Mouse (Mus musculus) neural tube, embryonic 12.5 days (tissue): ENCODE results near the gene Spsb3. TPM values are rescaled to one million over a fixed set of nuclear protein-coding genes. Genes with fewer than 3 reads are reported as not detected.

Source experiments
- ATAC-seq: fragments of 200-750 bp; cut with Nextera tagmentation; 2 replicates; pipeline ENCODE4 v1.8.0; 2017; ENCODE audit warnings: low read depth, mild to moderate bottlenecking, moderate TSS enrichment, moderate library complexity; ENCODE audit not compliant: low FRiP score
- H3K27ac ChIP-seq: fragments of 300-500 bp; sonication (generic); 2 replicates; pipeline ENCODE4 v1.5.1; 2016
- H3K27me3 ChIP-seq: fragments of 300-500 bp; sonication (generic); replicated peaks from 2 replicates; pipeline ENCODE4 v1.6.1; 2016; ENCODE audit warnings: mild to moderate bottlenecking
- H3K36me3 ChIP-seq: fragments of 300-500 bp; sonication (generic); 2 replicates; pipeline ENCODE4 v1.6.1; 2016; ENCODE audit warnings: mild to moderate bottlenecking
- H3K4me1 ChIP-seq: fragments of 300-500 bp; sonication (generic); 2 replicates; pipeline ENCODE4 v1.6.1; 2016
- H3K4me2 ChIP-seq: fragments of 300-500 bp; sonication (generic); replicated peaks from 2 replicates; pipeline ENCODE4 v1.6.1; 2016; ENCODE audit warnings: mild to moderate bottlenecking
- H3K4me3 ChIP-seq: fragments of 300-500 bp; sonication (generic); 2 replicates; pipeline ENCODE4 v1.5.1; 2016
- H3K9ac ChIP-seq: fragments of 300-500 bp; sonication (generic); 2 replicates; pipeline ENCODE4 v1.6.1; 2016; ENCODE audit warnings: mild to moderate bottlenecking
- H3K9me3 ChIP-seq: fragments of 300-500 bp; sonication (generic); 2 replicates; pipeline ENCODE4 v1.6.1; 2016; ENCODE audit warnings: mild to moderate bottlenecking
- WGBS: fragments of 180-500 bp; shearing (Covaris S2); methylation state at CpG from one replicate; pipeline ENCODE4 v1.1.7; 2016; 5-methylcytosine and 5-hydroxymethylcytosine counted together
- polyA plus RNA-seq: library from polyadenylated mRNA; unstranded; fragments of >200 nt; fragmentation: Nextera tagmentation; extraction: Ambion mirVana; gene quantifications from 2 replicates; pipeline ENCODE4 v1.2.1, GENCODE M21; 2016

The Spsb3 gene
- polyA plus RNA-seq, 1 experiment from 2014 or later, result 57.7 TPM

DNA sequence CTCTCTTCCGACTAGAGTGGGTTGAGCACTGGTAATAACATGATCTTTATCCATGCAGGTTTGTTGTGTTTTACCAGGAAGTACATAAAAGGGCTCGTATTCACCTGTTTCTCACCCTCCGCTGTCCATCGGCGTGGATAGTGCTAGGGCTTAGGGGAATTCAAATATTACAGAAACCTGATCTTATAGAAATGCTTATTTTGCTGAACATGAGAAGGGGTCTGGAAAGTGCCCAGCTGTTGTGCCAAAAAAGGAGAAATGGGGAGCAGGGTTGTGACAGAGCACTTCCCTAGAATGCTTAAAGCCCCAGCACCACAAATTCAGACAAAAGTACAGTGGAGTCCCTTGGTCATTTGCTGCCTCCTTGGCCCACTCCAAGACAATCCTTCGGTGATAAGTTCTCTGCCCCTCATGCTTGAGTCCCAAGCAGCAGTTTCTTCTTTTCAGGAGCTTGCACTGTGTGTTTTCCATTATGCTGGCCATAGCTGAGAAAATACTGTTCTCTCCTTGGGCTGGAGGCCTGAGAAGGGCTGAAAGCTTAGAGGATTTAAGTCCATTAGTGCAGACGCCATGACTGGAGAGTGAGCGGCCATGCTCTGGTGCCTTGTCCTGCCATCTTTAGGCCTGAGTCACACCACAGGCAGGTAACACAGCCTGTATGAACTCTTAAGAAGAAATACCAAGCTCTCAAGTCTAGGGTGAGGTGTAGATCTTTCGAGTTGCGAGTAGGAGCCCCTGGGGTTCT is 34.9 kb upstream of the Spsb3 start:
- H3K27me3 ChIP-seq, result peaks cover 4% of the 10 kb centered on the region; the same call in 1 of the 2 replicates
- H3K9me3 ChIP-seq, result no peaks in the 10 kb centered on the region
- WGBS, result 85% methylated on average over 10 of the region's 10 CpGs
- no peak for ATAC-seq
- peak overlapping the region; percentile 78; the same call in 1 of the 2 replicates for H3K4me3 ChIP-seq
- H3K9ac ChIP-seq, result no peak overlapping the region
- peak overlapping the region; percentile 92 for H3K4me2 ChIP-seq
- H3K36me3 ChIP-seq, result peaks cover 9% of the 10 kb centered on the region
- H3K27ac ChIP-seq, result no peak overlapping the region
- peaks cover 17% of the 10 kb centered on the region; the same call in 1 of the 2 replicates for H3K4me1 ChIP-seq

DNA sequence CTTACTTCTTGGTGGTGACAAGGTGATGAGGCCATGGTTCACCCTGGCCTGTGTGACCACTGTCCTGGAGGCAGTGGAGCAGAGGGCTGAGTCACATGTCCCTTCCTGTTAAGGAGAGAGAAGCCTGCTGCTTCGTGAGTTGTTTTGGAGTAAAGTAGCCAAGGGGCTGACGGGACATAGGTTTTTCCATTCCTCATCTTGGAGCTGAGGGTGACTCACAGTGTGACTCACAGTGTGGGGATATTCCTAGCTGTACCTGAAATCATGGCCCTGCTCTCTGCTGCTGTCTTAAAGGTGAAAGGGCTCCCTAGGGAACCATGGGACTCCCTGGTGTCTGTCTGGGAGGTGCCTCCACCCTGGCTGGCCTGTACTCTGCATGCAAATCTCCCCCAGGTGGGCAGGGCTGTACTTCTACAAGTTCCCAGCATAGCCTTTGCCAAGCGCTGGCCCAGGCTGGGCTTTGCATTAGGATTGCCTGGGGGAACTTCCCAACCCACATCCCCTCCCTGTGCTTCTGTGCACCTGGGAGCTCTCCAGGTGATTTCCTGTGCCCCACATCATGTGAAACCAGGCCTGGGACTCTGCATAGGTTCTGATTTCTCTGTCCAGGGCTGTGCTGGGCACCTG is 30.5 kb upstream of the Spsb3 start:
- Histone ChIP-seq H3K36me3 (peaks cover 33% of the 10 kb centered on the region), H3K4me3 (no peak overlapping the region), H3K9ac (no peak overlapping the region), H3K4me1 (peaks cover 7% of the 10 kb centered on the region; the same call in 1 of the 2 replicates), H3K27ac (no peak overlapping the region), H3K9me3 (no peaks in the 10 kb centered on the region), H3K27me3 (peaks cover 4% of the 10 kb centered on the region; the same call in 1 of the 2 replicates), H3K4me2 (no peak overlapping the region)
- no peak for ATAC-seq
- WGBS, result 92% methylated on average over 3 of the region's 3 CpGs

DNA sequence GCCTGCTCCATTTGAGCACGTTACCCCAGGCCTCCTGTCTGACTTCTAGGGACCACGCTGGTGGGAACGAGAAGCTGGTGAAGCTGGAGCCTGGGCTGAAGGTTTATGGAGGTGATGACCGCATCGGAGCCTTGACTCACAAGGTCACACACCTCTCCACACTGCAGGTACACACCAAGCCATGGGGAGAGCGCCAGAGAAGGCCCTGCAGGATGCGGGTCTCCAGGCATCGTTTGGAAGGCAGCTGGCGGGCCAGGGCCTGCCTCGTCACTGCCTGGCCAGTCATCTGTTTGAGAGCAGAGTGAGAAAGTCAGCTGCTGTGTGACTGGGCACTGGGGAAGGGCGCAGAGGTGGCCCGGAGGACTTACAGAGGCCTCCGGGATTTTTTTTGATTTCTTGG is 29.9 kb upstream of the Spsb3 start:
- no peak overlapping the region for H3K27ac ChIP-seq
- ATAC-seq, result no peak
- H3K4me3 ChIP-seq, result no peak overlapping the region
- no peak overlapping the region for H3K9ac ChIP-seq
- H3K27me3 ChIP-seq, result peaks cover 3% of the 10 kb centered on the region; the same call in 1 of the 2 replicates
- H3K36me3 ChIP-seq, result peaks cover 39% of the 10 kb centered on the region
- H3K4me2 ChIP-seq, result no peak overlapping the region
- WGBS, result 93% methylated on average over 13 of the region's 13 CpGs
- no peaks in the 10 kb centered on the region for H3K9me3 ChIP-seq
- H3K4me1 ChIP-seq, result peaks cover under 1% of the 10 kb centered on the region; the same call in 1 of the 2 replicates

DNA sequence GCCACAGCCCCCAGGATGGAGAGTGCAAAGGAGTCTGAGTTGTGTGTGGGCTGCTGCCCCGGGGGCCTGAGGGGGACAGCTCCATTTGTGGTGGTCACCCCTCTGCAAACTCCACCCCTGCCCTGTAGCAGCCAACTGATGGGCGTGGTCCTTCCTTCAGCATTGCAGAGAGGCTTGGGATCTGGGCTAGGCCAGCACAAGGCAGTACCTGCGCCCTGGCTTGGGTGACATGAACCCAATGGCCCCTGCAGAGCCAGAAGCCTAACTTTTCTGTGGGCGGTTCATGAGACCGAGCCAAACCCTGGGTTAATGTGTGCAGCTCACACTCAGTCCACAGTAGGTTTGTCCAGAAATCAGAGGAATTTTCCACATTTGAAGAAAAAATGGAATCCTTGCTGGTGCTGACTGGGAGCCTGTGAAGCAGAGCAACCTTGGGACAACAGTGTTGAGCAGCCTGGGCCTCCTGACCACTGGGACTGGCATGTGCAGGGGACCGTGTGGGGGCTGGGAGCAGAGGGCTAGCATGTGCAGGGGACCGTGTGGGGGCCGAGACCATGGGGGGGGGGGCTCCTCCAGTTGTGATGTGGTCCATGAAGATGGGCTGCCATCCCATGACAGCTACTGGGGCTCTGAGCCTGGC is 28.5 kb upstream of the Spsb3 start:
- Histone ChIP-seq H3K4me2 (no peak overlapping the region), H3K4me1 (no peaks in the 10 kb centered on the region), H3K9ac (no peak overlapping the region), H3K9me3 (no peaks in the 10 kb centered on the region), H3K4me3 (no peak overlapping the region), H3K36me3 (peaks cover 44% of the 10 kb centered on the region), H3K27me3 (no peaks in the 10 kb centered on the region), H3K27ac (no peak overlapping the region)
- ATAC-seq, result no peak
- 81% methylated on average over 8 of the region's 8 CpGs for WGBS

DNA sequence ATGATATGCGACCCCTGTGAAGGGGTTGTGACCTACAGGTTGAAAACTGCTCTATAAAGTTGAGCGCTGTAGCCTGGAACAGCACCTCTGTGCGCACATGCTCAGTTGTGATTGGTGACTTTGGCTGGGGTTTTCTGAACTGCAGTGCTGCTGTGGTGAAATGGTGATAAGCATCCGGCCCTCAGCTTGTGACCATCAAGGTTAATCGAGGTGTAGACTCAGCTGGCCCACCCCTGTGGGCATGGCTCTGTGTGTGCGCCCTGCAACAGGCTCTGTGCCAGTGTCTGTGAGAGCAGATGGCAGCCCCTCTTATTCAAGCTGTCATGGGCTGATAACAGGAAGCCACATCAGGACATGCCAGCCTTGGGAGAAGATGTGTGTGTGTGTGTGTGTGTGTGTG is 27.5 kb upstream of the Spsb3 start:
- Histone ChIP-seq H3K27me3 (no peaks in the 10 kb centered on the region), H3K4me3 (no peak overlapping the region), H3K36me3 (peaks cover 43% of the 10 kb centered on the region), H3K9ac (no peak overlapping the region), H3K4me1 (no peaks in the 10 kb centered on the region), H3K27ac (no peak overlapping the region), H3K4me2 (no peak overlapping the region), H3K9me3 (no peaks in the 10 kb centered on the region)
- no peak for ATAC-seq
- WGBS, result 87% methylated on average over 6 of the region's 6 CpGs

DNA sequence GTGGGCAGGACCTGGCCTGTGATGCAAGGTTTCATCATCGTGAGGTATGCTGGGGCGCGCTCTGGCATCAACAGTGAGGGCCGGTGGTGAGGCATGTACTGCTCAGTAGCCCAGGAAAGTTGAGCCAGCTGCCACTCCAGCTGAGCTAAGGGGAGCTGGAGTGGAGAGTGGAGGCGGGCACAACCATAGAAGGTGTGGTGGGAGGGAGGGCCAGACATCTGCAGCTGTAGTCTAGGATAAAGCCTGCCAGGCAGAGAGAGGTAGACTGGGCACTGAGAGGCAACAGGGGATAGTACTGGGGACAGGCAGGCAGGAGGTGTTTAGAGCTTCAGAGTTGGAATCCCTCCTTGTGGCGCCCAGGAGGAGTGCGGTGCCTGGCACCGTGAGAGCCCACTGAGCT is 26.4 kb upstream of the Spsb3 start:
- H3K9me3 ChIP-seq, result no peaks in the 10 kb centered on the region
- WGBS, result 96% methylated on average over 8 of the region's 8 CpGs
- no peak overlapping the region for H3K4me2 ChIP-seq
- H3K36me3 ChIP-seq, result peaks cover 49% of the 10 kb centered on the region
- H3K27ac ChIP-seq, result no peak overlapping the region
- no peaks in the 10 kb centered on the region for H3K4me1 ChIP-seq
- no peaks in the 10 kb centered on the region for H3K27me3 ChIP-seq
- no peak overlapping the region for H3K9ac ChIP-seq
- H3K4me3 ChIP-seq, result no peak overlapping the region
- ATAC-seq, result no peak

DNA sequence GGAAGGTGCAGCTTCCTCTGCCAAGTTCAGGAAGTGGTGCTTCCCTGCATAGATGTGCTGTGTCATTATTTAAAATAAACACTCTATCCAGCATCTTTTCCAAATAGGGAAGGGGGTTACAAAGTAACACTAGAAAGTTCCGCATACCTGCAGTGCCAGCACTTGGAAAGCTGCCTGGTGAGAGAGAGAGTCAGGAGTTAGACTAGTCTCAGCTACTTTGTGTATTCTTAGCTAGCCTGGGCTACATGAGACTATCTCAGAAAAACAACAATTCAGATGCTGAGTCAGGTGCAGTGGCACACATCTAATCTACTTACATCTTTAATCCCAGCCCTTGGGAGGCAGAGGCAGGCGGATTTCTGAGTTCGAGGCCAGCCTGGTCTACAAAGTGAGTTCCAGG is 24.7 kb upstream of the Spsb3 start:
- no peak for ATAC-seq
- WGBS, result 92% methylated on average over 3 of the region's 3 CpGs
- H3K4me3 ChIP-seq, result no peak overlapping the region
- H3K27ac ChIP-seq, result no peak overlapping the region
- no peak overlapping the region for H3K4me2 ChIP-seq
- peaks cover 44% of the 10 kb centered on the region for H3K36me3 ChIP-seq
- no peaks in the 10 kb centered on the region for H3K9me3 ChIP-seq
- no peaks in the 10 kb centered on the region for H3K4me1 ChIP-seq
- H3K27me3 ChIP-seq, result no peaks in the 10 kb centered on the region
- no peak overlapping the region for H3K9ac ChIP-seq

DNA sequence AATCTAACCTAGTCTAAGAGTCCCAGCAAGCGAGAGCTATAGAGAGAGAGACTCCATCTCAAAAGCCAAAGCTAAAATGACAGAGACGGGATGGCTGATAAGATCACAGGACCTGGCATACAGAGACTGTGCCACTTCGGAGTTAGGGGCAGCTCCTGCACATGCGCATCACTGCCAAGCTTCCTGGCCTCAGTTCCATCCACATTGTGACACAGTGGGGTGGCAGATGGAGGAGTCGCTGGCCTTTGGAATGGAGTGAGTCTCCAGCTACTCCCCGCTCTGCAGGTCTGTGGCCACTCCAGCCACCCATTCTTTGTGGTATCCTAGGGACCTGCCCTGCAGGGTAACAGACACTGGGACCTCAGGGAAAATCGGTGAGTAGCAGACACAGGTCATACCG is 20.7 kb upstream of the Spsb3 start, which contains the start of gene Igfals:
Gene Igfals (plus strand): TSS at position 222 of the 400 bp plus-strand sequence.
- Histone ChIP-seq H3K4me1 (no peaks in the 10 kb centered on the region), H3K36me3 (peaks cover 25% of the 10 kb centered on the region), H3K9me3 (no peaks in the 10 kb centered on the region), H3K27ac (no peak within 1 kb of the TSS), H3K4me3 (no peak within 1 kb of the TSS), H3K27me3 (no peaks in the 10 kb centered on the region), H3K4me2 (no peak within 1 kb of the TSS), H3K9ac (no peak within 1 kb of the TSS)
- WGBS, result 88% methylated on average over 8 of the region's 8 CpGs
- no peak for ATAC-seq

DNA sequence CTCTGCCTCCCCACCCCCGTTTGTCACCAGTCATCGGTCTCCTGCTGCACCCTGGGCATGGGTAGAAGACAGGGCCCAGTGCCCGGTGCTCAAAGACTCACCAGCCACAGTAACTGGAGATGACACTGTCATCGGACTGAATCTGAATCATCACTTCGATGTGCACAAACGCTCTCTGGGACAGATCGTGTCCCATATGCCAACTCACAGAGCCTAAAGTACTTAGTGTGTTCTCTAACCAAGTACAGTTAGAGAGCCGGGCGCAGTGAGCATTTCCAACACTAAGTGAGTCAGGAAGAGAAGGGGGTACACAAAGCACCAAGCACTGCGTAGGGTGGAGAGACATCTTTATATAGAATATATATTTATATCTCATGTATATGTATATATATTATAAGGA is 18.5 kb upstream of the Spsb3 start:
- WGBS, result 96% methylated on average over 10 of the region's 10 CpGs
- no peak for ATAC-seq
- no peaks in the 10 kb centered on the region for H3K9me3 ChIP-seq
- no peaks in the 10 kb centered on the region for H3K27me3 ChIP-seq
- no peak overlapping the region for H3K4me2 ChIP-seq
- H3K27ac ChIP-seq, result no peak overlapping the region
- peaks cover 12% of the 10 kb centered on the region; the same call in 1 of the 2 replicates for H3K36me3 ChIP-seq
- no peaks in the 10 kb centered on the region for H3K4me1 ChIP-seq
- H3K9ac ChIP-seq, result no peak overlapping the region
- no peak overlapping the region for H3K4me3 ChIP-seq

DNA sequence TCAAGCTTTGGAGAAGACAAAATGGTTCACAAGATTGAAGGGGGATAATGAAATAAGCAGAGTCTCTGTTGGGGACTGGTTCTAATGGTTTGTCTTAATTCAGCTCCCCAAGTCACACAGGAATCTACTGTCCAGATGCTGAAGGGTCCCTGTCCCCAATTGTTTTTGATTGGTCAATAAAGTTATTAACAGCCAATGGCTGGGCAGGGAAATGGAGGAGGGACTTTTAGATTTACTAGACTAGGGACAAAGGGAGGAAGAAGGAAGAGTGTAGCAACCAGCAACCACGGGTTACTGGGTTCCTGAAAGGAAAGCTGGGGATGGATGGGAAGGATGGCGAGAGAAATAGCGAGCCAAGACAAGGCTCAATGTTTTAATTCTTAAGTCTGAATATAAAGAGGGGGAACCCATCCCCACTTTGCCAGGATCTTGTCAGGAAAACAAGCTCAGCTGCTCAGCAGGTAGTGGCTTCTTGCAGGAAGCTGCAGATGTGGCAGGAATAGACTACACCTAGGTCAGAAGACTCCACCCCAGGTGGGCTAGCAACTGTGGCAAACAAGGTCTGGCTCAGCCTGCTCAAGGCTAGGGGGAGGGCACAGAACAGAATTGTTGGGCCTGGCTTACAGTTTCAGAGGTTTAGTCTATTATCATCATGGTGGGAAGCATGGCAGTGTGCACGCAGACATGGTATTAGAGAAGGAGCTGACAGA is 12.6 kb upstream of the Spsb3 start:
- 40% methylated on average over 4 of the region's 4 CpGs for WGBS
- no peaks in the 10 kb centered on the region for H3K9me3 ChIP-seq
- no peaks in the 10 kb centered on the region for H3K4me1 ChIP-seq
- no peak overlapping the region for H3K4me2 ChIP-seq
- no peaks in the 10 kb centered on the region for H3K36me3 ChIP-seq
- no peaks in the 10 kb centered on the region for H3K27me3 ChIP-seq
- no peak overlapping the region for H3K9ac ChIP-seq
- no peak overlapping the region for H3K27ac ChIP-seq
- no peak for ATAC-seq
- H3K4me3 ChIP-seq, result no peak overlapping the region

DNA sequence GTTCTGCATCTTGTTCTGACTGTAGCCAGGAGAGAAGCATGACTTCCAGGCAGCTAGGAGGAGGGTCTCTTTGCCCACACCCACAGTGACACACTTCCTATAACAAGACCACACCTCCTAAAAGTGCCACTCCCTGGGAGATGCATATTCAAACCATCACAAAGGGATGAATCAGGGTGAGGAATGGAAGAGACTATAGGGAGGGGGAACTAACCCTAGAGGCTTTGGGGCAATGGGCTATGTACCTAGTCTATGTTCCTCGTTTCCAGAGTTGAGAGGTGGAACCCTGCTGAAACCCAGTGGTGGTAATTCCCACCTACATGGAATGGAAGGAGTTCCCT is 12.1 kb upstream of the Spsb3 start:
- no peak for ATAC-seq
- no peak overlapping the region for H3K4me3 ChIP-seq
- H3K4me2 ChIP-seq, result no peak overlapping the region
- H3K9ac ChIP-seq, result no peak overlapping the region
- no peaks in the 10 kb centered on the region for H3K4me1 ChIP-seq
- H3K9me3 ChIP-seq, result no peaks in the 10 kb centered on the region
- H3K27ac ChIP-seq, result no peak overlapping the region
- WGBS, result 75% methylated on average over 1 of the region's 1 CpGs
- H3K27me3 ChIP-seq, result no peaks in the 10 kb centered on the region
- H3K36me3 ChIP-seq, result no peaks in the 10 kb centered on the region

DNA sequence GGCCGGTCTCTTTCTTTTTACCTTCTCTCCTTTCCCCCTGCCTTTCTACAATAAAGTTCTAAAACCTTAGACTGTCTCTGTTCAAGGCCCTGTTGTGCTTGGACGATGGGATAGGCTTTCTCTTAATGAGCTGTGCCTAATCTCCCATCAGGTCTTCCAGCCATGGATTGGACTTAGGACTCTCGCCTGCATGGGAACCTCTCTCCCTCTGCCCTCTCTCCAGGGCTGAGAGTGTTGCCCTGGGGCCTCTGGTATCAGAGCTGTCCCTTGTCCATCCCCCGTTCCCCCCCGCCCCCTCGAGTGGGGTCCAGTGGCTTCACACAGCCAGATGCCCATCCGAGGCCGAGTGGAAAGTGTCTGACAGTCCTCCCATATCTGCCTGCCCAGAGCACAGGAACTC is 11.5 kb upstream of the Spsb3 start:
- no peaks in the 10 kb centered on the region for H3K4me1 ChIP-seq
- no peaks in the 10 kb centered on the region for H3K9me3 ChIP-seq
- H3K4me3 ChIP-seq, result no peak overlapping the region
- H3K27me3 ChIP-seq, result no peaks in the 10 kb centered on the region
- no peak overlapping the region for H3K9ac ChIP-seq
- ATAC-seq, result no peak
- WGBS, result 86% methylated on average over 8 of the region's 8 CpGs
- H3K27ac ChIP-seq, result no peak overlapping the region
- H3K36me3 ChIP-seq, result no peaks in the 10 kb centered on the region
- no peak overlapping the region for H3K4me2 ChIP-seq
